In the genomic region with DNA sequence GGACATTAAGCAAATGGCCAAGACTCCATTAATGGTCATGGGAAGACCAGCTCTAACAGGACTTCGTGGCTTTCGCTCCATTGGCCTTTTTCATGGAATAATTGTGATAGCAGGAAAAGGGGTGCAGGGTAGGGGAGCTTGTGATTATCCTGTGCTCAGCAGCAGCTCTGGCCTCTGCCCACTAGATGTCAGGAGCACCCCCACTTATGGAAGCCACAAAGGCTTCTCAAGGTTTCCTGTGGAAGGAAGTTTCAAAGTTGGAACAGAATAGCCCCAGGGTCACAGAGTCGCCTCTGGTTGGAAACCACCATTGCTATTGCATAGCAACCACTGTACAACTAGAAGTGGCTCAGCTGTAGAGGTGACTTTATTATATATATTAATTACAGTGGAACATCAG, we compare ENCODE assay signal across 10 mouse cellular contexts. TPM values are rescaled to one million over a fixed set of nuclear protein-coding genes. Genes with fewer than 3 reads are reported as not detected.
DNase-seq lines count a peak whose midpoint lies in the region; ATAC-seq lines count a peak whose summit lies in the region.
"Had no signal": no experiment of that assay in that cellular context is flagged by ENCODE, and none has a peak within 500 bp of the region (broad histone marks: within the 10 kb centered on the region; RNA-seq: fewer than 3 reads in every experiment).

No protein-coding gene starts in this region.

- no peaks in the 10 kb centered on the region for H3K9me3 ChIP-seq in hindbrain, embryonic 16.5 days (ENCODE audit: control insufficient read depth, low read length)
- no peaks in the 10 kb centered on the region for H3K9me3 ChIP-seq in intestine, embryonic 15.5 days
- H3K9me3 ChIP-seq: liver, embryonic 15.5 days had no signal

- no peaks in the 10 kb centered on the region; the same call in 1 of the 2 replicates for H3K36me3 ChIP-seq in hindbrain, embryonic 16.5 days (ENCODE audit: control insufficient read depth, insufficient read depth, low read length)
- H3K36me3 ChIP-seq in intestine, embryonic 15.5 days = peaks cover 7% of the 10 kb centered on the region; the same call in 1 of the 2 replicates

- H3K4me3 ChIP-seq in hindbrain, embryonic 16.5 days (ENCODE audit: low read length) = no peak overlapping the region
- no peak overlapping the region for H3K4me3 ChIP-seq in intestine, embryonic 15.5 days (replicated peaks)
- H3K4me3 ChIP-seq: liver, embryonic 15.5 days had no signal

- H3K27me3 ChIP-seq in hindbrain, embryonic 16.5 days (replicated peaks; ENCODE audit: control insufficient read depth, insufficient read depth, low read length) = no peaks in the 10 kb centered on the region
- H3K27me3 ChIP-seq in intestine, embryonic 15.5 days (replicated peaks) = no peaks in the 10 kb centered on the region
- H3K27me3 ChIP-seq: liver, embryonic 15.5 days had no signal

- H3K4me2 ChIP-seq in hindbrain, embryonic 16.5 days (ENCODE audit: low read length) = no peak overlapping the region
- no peak overlapping the region for H3K4me2 ChIP-seq in intestine, embryonic 15.5 days (replicated peaks)
- H3K4me2 ChIP-seq: liver, embryonic 15.5 days had no signal

- H3K4me1 ChIP-seq in hindbrain, embryonic 16.5 days (ENCODE audit: control insufficient read depth, insufficient read depth, low read depth, low read length) = no peaks in the 10 kb centered on the region
- no peaks in the 10 kb centered on the region for H3K4me1 ChIP-seq in intestine, embryonic 15.5 days (replicated peaks)
- H3K4me1 ChIP-seq: liver, embryonic 15.5 days had no signal

- peak; percentile 50; the same call in 1 of the 2 replicates for ATAC-seq in frontal cortex, adult (ENCODE audit: low TSS enrichment)
- peak; percentile 70 for ATAC-seq in hindbrain, embryonic 16.5 days
- ATAC-seq in intestine, embryonic 15.5 days = no peak

- no peak overlapping the region for H3K9ac ChIP-seq in hindbrain, embryonic 16.5 days (ENCODE audit: low read depth, low read length)
- no peak overlapping the region for H3K9ac ChIP-seq in intestine, embryonic 15.5 days
- H3K9ac ChIP-seq: liver, embryonic 15.5 days had no signal

- WGBS in hindbrain, embryonic 16.5 days = 68% methylated on average over 3 of the region's 3 CpGs
- WGBS in intestine, embryonic 15.5 days = 72% methylated on average over 3 of the region's 3 CpGs

- H3K27ac ChIP-seq in hindbrain, embryonic 16.5 days (ENCODE audit: low read depth, low read length) = no peak overlapping the region
- H3K27ac ChIP-seq in intestine, embryonic 15.5 days = no peak overlapping the region
- H3K27ac ChIP-seq: liver, embryonic 15.5 days had no signal

- DNase-seq in frontal cortex, postnatal 14 days (ENCODE audit: low spot score in 2 of 2) = no peak
- peak; percentile 85 for DNase-seq in 416B (ENCODE audit: low read depth)
- DNase-seq in cerebellum, adult 8-10 months = peak; percentile 52
- peak; percentile 14 for DNase-seq in lung, postnatal 25 days (ENCODE audit: low spot score)
- no peak for DNase-seq in spleen, postnatal 14 days (ENCODE audit: low spot score in 2 of 2)

RNA-seq across cellular contexts. Expression of a gene that starts 48.8 kb away (rescaled TPM):
- 40.4 and 49.3 TPM in 2 replicates for polyA plus RNA-seq in hindbrain, embryonic 16.5 days (2015; fragmentation: Nextera tagmentation; extraction: Ambion mirVana)
- 0.10 and 0.38 TPM in 2 replicates for polyA plus RNA-seq in intestine, embryonic 15.5 days (2015; fragmentation: Nextera tagmentation; extraction: Ambion mirVana)
- polyA plus RNA-seq: liver, embryonic 15.5 days; small intestine, adult 2 months had no signal

Comparison
In these comparisons a context has a peak if more than half of its experiments do, and no peak if none do; other contexts are left out.
1. DNase-seq: peak in 416B (single experiment), cerebellum, adult 8-10 months (single experiment) and lung, postnatal 25 days (single experiment); none in frontal cortex, postnatal 14 days (0 of 2) and spleen, postnatal 14 days (0 of 2).
2. RNA of a gene that starts 48.8 kb away (polyA plus RNA-seq): 40.4 to 49.3 TPM in hindbrain, embryonic 16.5 days; 0.10 to 0.38 TPM in intestine, embryonic 15.5 days; every median in the first group is over 10 times any median in the second.